Mouse (Mus musculus): ENCODE data around the gene 6330403K07Rik. TPM values are rescaled to one million over a fixed set of nuclear protein-coding genes. Genes with fewer than 3 reads are reported as not detected.
A peak's percentile ranks its signal among the peaks of the same experiment; 100 is the strongest.

6330403K07Rik gene
- total RNA-seq, 1 experiment from 2014 or later = not detected

DNA sequence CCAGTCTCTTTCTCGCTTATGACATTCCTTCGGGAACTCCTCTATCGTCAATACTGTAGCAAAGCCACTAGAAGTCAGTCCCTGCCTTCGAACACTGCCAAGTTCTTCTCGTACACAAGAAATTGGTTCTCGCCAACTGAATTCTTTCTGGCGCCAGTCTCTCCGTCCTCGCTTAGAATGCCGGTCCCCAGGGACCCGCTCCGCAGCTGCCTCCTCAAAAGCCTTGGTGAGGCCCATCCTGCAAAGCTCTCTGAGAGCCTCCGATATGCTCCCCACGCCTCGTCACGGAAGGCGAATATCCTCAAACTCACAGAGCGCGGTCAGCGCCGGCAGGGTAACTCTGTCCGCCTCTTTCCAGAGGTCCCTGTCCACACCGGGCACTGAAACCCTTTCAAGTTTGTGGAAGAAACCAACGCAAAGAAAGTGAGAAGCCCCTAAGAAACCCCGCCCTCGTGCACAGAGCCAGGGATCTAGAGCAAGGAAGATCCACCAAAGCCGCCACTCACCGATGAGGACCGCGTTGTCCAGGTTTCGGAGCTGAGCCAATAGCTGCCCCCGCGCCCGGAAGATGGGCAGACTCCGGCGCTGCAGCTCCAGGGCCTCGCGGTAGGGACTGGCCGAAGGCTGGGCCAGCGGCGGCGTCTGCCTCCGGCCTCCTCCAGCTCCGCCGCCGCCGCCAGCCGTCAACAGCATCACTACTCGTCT, 29.6 kb downstream of the 6330403K07Rik start:
- no peak for ATAC-seq (replicated peaks; ENCODE audit: insufficient number of reproducible peaks, low FRiP score, low TSS enrichment, poor library complexity, severe bottlenecking)

GRCm38 (mm10) chr11:71001167-71001566, 32.1 kb downstream of the 6330403K07Rik start:
- ATAC-seq (replicated peaks; ENCODE audit: insufficient number of reproducible peaks, low FRiP score, low TSS enrichment, poor library complexity, severe bottlenecking) = no peak

DNA sequence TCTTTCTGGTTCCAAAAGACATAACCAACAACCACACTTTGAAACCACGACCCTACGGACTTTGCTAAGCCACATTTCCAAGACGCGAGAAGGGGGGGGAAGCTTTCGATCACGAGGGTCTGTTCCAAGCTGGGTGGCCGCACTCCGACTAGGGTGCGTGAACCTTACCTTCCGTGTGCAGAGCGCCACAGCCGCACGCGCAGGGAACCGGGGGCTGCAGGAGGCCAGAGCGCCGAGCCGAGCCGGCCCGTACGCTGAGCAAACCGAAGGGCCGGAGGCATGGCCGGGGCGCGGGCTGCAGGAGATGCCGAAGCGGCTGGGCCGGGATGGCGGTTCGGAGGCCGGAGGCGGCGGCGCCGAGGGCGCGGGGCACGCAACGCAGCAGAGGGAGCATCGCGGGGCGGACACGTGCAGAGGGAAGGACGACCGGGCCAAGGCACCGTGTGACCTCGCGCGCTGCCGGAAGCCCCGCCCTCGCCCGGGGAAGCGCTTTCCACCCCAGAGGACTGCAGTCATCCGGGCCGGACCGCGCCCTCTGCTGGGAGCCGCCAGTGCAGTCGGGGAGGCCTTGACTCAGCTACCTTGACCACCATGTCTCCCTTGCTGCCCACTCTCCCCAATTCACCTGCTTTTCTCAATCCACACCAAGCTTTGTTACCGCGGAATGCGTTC, 50.6 kb downstream of the 6330403K07Rik start, which contains the start of gene C1qbp:
Gene C1qbp (minus strand): TSS at position 470 of the 672 bp plus-strand sequence.
- peak; percentile 92 for ATAC-seq (replicated peaks; ENCODE audit: insufficient number of reproducible peaks, low FRiP score, low TSS enrichment, poor library complexity, severe bottlenecking)

- no peak for ATAC-seq (replicated peaks; ENCODE audit: insufficient number of reproducible peaks, low FRiP score, low TSS enrichment, poor library complexity, severe bottlenecking)
Observed at GRCm38 (mm10) chr11:70982030-70982429, 51.3 kb downstream of the 6330403K07Rik start.

Other genes starting within 250 kb of the 6330403K07Rik start
- gene Scimp, start 220.9 kb downstream of the 6330403K07Rik start, total RNA-seq (2017) = 13.5 to 64.4 TPM (median 25.6 TPM) in 3 replicates
- gene Rabep1, start 188.7 kb downstream of the 6330403K07Rik start, total RNA-seq (2017) = 69.4 to 95.6 TPM (median 71.4 TPM) in 3 replicates
- gene Nup88, start 63.5 kb downstream of the 6330403K07Rik start, total RNA-seq (2017) = 106 to 142 TPM (median 106 TPM) in 3 replicates
- gene Rpain, start 63.3 kb downstream of the 6330403K07Rik start, total RNA-seq (2017) = 29.9 to 45.3 TPM (median 38.3 TPM) in 3 replicates
- 7.7 to 23.8 TPM (median 11.4 TPM) in 3 replicates for gene C1qbp, start 50.5 kb downstream of the 6330403K07Rik start, total RNA-seq (2017)
- 11.4 to 25.4 TPM (median 19.8 TPM) in 3 replicates for gene Dhx33, start 29.1 kb downstream of the 6330403K07Rik start, total RNA-seq (2017)
- gene Mis12, start 13.9 kb downstream of the 6330403K07Rik start, total RNA-seq (2017) = 11.7 to 25.6 TPM (median 16.2 TPM) in 3 replicates
- 33.0 to 43.9 TPM (median 42.5 TPM) in 3 replicates for gene Derl2, start 13.7 kb downstream of the 6330403K07Rik start, total RNA-seq (2017)
- gene Nlrp1a, start 111.2 kb upstream of the 6330403K07Rik start, total RNA-seq (2017) = 10.7 to 12.0 TPM (median 11.0 TPM) in 3 replicates
- gene Nlrp1b, start 197.2 kb upstream of the 6330403K07Rik start, total RNA-seq (2017) = 8.9 to 15.2 TPM (median 10.2 TPM) in 3 replicates